Mouse (Mus musculus) ES-Bruce4 (cell line): ENCODE results near the gene Dusp5.

ENCODE experiments used
- CTCF ChIP-seq: IDR thresholded peaks from one replicate; pipeline ENCODE4 v1.8.1; 2011; ENCODE audit warnings: low read depth, low read length
- EP300 ChIP-seq: IDR thresholded peaks from 2 replicates; pipeline ENCODE4 v1.6.1; 2011; ENCODE audit warnings: low read depth, low read length; ENCODE audit not compliant: insufficient read depth
- POLR2A ChIP-seq: IDR thresholded peaks from one replicate; pipeline ENCODE4 v1.8.1; 2011; ENCODE audit warnings: low read length; ENCODE audit not compliant: insufficient read depth

DNA sequence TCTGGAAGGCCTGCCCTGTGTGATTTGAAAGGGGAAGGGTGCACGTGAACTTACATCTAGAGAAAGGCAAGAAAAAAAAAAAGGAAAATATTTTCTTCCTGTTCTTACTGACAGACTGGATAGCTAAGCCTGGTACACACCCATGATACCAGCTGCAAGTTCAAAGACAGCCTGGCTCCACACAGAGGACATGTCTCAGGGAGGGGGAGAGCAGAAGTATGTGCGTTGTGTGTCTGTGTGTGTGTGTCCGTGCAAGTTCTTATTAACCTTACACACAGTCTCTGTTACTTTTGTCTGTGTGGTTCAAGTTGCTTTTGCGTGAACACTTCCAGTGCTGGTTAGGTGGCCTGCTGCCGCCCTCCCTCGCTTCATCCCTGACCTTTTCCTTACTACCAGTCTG lies 7.3 kb downstream of the Dusp5 start:
- TF ChIP-seq POLR2A (no peak), CTCF (no peak), EP300 (no peak)
